Mouse (Mus musculus): Measurements from ENCODE around the gene Tnfsf9. TPM values are rescaled to one million over a fixed set of nuclear protein-coding genes. Genes with fewer than 3 reads are reported as not detected.

Tnfsf9 gene
- 7.0 TPM for polyA plus RNA-seq (2012; fragmentation: generic; extraction: Trizol)

- H3K27me3 ChIP-seq (ENCODE audit: control insufficient read depth, insufficient read depth, insufficient read length), result no peaks in the 10 kb centered on the region
- TF ChIP-seq CEBPB (IDR thresholded peaks at IDR 0.05; ENCODE audit: insufficient read depth, poor library complexity, severe bottlenecking) (no peak), REST (IDR thresholded peaks at IDR 0.05; ENCODE audit: insufficient read depth, insufficient read length) (no peak), MYOG (IDR thresholded peaks at IDR 0.05; ENCODE audit: control insufficient read depth in 1 of 3, insufficient read depth in 1 of 3, insufficient read length in 2 of 3, low read depth in 2 of 3) (no peak), MYOD1 (IDR thresholded peaks at IDR 0.05; ENCODE audit: control insufficient read depth in 1 of 3, insufficient read length in 2 of 3, low read depth in 2 of 3) (no peak), SRF (IDR thresholded peaks at IDR 0.05; ENCODE audit: control insufficient read depth, insufficient read length, low read depth) (no peak), POLR2AphosphoS2 (IDR thresholded peaks at IDR 0.05; ENCODE audit: insufficient read length, low read depth) (peak; percentile 84), MAX (IDR thresholded peaks at IDR 0.05; ENCODE audit: low read depth) (no peak), USF1 (IDR thresholded peaks at IDR 0.05; ENCODE audit: low read depth) (no peak), TCF3 (IDR thresholded peaks at IDR 0.05; ENCODE audit: insufficient read length, low read depth) (no peak), POLR2A (IDR thresholded peaks at IDR 0.05; ENCODE audit: insufficient read length, low read depth) (peak; percentile 84), TCF12 (IDR thresholded peaks at IDR 0.05; ENCODE audit: insufficient read depth, poor library complexity, severe bottlenecking) (no peak), E2F4 (IDR thresholded peaks at IDR 0.05; ENCODE audit: insufficient read depth) (no peak)
- H3K36me3 ChIP-seq (ENCODE audit: control insufficient read depth, insufficient read depth), result no peaks in the 10 kb centered on the region
- H3K4me3 ChIP-seq, result peak within 1 kb of the TSS; percentile 77
- H3K4me2 ChIP-seq (ENCODE audit: low read depth), result peak within 1 kb of the TSS; percentile 81
- H3K79me2 ChIP-seq (ENCODE audit: control insufficient read depth, insufficient read depth), result peaks cover 11% of the 10 kb centered on the region
- peak within 1 kb of the TSS; percentile 20 for H3ac ChIP-seq (ENCODE audit: control insufficient read depth, insufficient read length)
Observed at GRCm38 (mm10) chr17:57105181-57106034, at the start of gene Tnfsf9. Tnfsf9 (plus strand) TSS chr17:57105325.

DNA sequence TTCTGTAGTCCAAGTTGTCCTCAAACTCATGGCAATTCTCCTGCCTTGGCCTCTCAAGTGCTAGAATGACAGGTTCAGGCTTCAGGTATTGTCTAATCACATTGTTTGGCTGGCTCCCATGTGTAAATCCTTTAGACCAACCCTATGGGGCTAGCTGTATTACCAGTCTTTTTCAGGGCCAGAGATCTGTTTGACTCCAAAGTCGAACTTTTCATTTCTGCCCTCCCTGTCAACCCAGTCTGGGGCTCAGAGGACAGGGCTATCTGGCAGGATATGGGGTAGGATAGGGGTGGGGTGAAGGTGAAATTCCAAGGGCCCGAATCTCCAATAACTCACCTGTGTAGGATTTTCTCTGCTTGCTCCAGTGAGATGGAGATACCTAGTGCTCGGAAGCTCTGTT is 48.9 kb upstream of the Tnfsf9 start:
- Histone ChIP-seq H3K27me3 (ENCODE audit: control insufficient read depth, insufficient read depth, insufficient read length) (peaks cover 15% of the 10 kb centered on the region), H3ac (ENCODE audit: control insufficient read depth, insufficient read length) (no peak overlapping the region), H3K36me3 (ENCODE audit: control insufficient read depth, insufficient read depth) (no peaks in the 10 kb centered on the region), H3K4me3 (no peak overlapping the region), H3K4me2 (ENCODE audit: low read depth) (no peak overlapping the region), H3K79me2 (ENCODE audit: control insufficient read depth, insufficient read depth) (no peaks in the 10 kb centered on the region)
- TF ChIP-seq POLR2AphosphoS2 (IDR thresholded peaks at IDR 0.05; ENCODE audit: insufficient read length, low read depth), result no peak
- TF ChIP-seq TCF12 (IDR thresholded peaks at IDR 0.05; ENCODE audit: insufficient read depth, poor library complexity, severe bottlenecking), result no peak
- TF ChIP-seq MYOD1 (IDR thresholded peaks at IDR 0.05; ENCODE audit: control insufficient read depth in 1 of 3, insufficient read length in 2 of 3, low read depth in 2 of 3), result no peak
- no peak for TF ChIP-seq POLR2A (IDR thresholded peaks at IDR 0.05; ENCODE audit: insufficient read length, low read depth)

- H3K4me2 ChIP-seq (ENCODE audit: low read depth), result peak within 1 kb of the TSS; percentile 84
- H3ac ChIP-seq (ENCODE audit: control insufficient read depth, insufficient read length), result peak within 1 kb of the TSS; percentile 53
- H3K4me3 ChIP-seq, result peak within 1 kb of the TSS; percentile 26
- TF ChIP-seq MAX (IDR thresholded peaks at IDR 0.05; ENCODE audit: low read depth) (no peak), POLR2AphosphoS2 (IDR thresholded peaks at IDR 0.05; ENCODE audit: insufficient read length, low read depth) (no peak), SRF (IDR thresholded peaks at IDR 0.05; ENCODE audit: control insufficient read depth, insufficient read length, low read depth) (no peak), TCF12 (IDR thresholded peaks at IDR 0.05; ENCODE audit: insufficient read depth, poor library complexity, severe bottlenecking) (no peak), MYOD1 (IDR thresholded peaks at IDR 0.05; ENCODE audit: control insufficient read depth in 1 of 3, insufficient read length in 2 of 3, low read depth in 2 of 3) (no peak), TCF3 (IDR thresholded peaks at IDR 0.05; ENCODE audit: insufficient read length, low read depth) (no peak), USF1 (IDR thresholded peaks at IDR 0.05; ENCODE audit: low read depth) (no peak), CEBPB (IDR thresholded peaks at IDR 0.05; ENCODE audit: insufficient read depth, poor library complexity, severe bottlenecking) (no peak), MYOG (IDR thresholded peaks at IDR 0.05; ENCODE audit: control insufficient read depth in 1 of 3, insufficient read depth in 1 of 3, insufficient read length in 2 of 3, low read depth in 2 of 3) (no peak), E2F4 (IDR thresholded peaks at IDR 0.05; ENCODE audit: insufficient read depth) (no peak), REST (IDR thresholded peaks at IDR 0.05; ENCODE audit: insufficient read depth, insufficient read length) (no peak), POLR2A (IDR thresholded peaks at IDR 0.05; ENCODE audit: insufficient read length, low read depth) (no peak)
- peaks cover 39% of the 10 kb centered on the region for H3K27me3 ChIP-seq (ENCODE audit: control insufficient read depth, insufficient read depth, insufficient read length)
- no peaks in the 10 kb centered on the region for H3K79me2 ChIP-seq (ENCODE audit: control insufficient read depth, insufficient read depth)
- H3K36me3 ChIP-seq (ENCODE audit: control insufficient read depth, insufficient read depth), result no peaks in the 10 kb centered on the region
Observed at GRCm38 (mm10) chr17:57058891-57059485, 46.1 kb upstream of the Tnfsf9 start, which contains the start of gene Crb3. Crb3 (plus strand) TSS chr17:57059105.

DNA sequence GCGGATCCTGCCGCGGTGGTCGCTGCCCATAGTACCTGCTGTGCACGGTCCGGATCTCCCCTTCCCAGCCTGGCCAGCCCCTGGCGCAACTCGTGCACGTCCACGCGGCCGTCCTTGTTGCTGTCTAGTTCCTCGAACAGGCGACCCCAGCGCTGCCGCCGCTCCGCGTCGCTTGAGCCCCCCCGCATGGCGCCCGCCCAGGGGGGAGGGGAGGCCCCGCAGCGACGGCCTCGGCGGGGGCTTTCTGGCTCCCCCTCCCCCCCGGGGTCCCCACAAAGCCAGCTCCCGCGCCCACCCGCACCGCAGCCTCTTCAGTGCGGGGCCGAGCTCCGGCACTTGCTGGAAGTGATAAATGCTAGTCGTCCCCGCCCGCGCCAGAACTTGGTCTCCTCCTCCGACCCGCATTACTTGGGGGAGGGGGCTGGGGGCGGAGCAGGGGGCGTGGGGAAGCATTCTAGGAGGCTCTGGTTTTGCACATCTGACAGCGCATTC is 45.6 kb upstream of the Tnfsf9 start, which contains the start of gene Slc25a23:
Gene Slc25a23 (minus strand): TSS at position 378 of the 492 bp plus-strand sequence.
- TF ChIP-seq TCF3 (IDR thresholded peaks at IDR 0.05; ENCODE audit: insufficient read length, low read depth), result no peak
- TF ChIP-seq TCF12 (IDR thresholded peaks at IDR 0.05; ENCODE audit: insufficient read depth, poor library complexity, severe bottlenecking), result no peak
- TF ChIP-seq MYOD1 (IDR thresholded peaks at IDR 0.05; ENCODE audit: control insufficient read depth in 1 of 3, insufficient read length in 2 of 3, low read depth in 2 of 3), result no peak
- no peak for TF ChIP-seq CEBPB (IDR thresholded peaks at IDR 0.05; ENCODE audit: insufficient read depth, poor library complexity, severe bottlenecking)
- no peak for TF ChIP-seq E2F4 (IDR thresholded peaks at IDR 0.05; ENCODE audit: insufficient read depth)
- no peak for TF ChIP-seq SRF (IDR thresholded peaks at IDR 0.05; ENCODE audit: control insufficient read depth, insufficient read length, low read depth)
- TF ChIP-seq MYOG (IDR thresholded peaks at IDR 0.05; ENCODE audit: control insufficient read depth in 1 of 3, insufficient read depth in 1 of 3, insufficient read length in 2 of 3, low read depth in 2 of 3), result no peak
- Histone ChIP-seq H3K27me3 (ENCODE audit: control insufficient read depth, insufficient read depth, insufficient read length) (peaks cover 44% of the 10 kb centered on the region), H3K4me2 (ENCODE audit: low read depth) (peak within 1 kb of the TSS; percentile 84), H3K79me2 (ENCODE audit: control insufficient read depth, insufficient read depth) (no peaks in the 10 kb centered on the region), H3K4me3 (peak within 1 kb of the TSS; percentile 26), H3ac (ENCODE audit: control insufficient read depth, insufficient read length) (peak within 1 kb of the TSS; percentile 53), H3K36me3 (ENCODE audit: control insufficient read depth, insufficient read depth) (no peaks in the 10 kb centered on the region)
